Mouse (Mus musculus): ENCODE results near the gene Crabp2. TPM values are rescaled to one million over a fixed set of nuclear protein-coding genes. Genes with fewer than 3 reads are reported as not detected.

Gene Crabp2
- total and polyA plus RNA-seq, 3 experiments = 0.38 to 1.0 TPM; not detected in 1

GRCm38 (mm10) chr3:87982836-87983601, 34.6 kb downstream of the Crabp2 start:
- in situ Hi-C loops (cut with MboI; ENCODE audit: low pct_ligation_motif_present, low pct_unique_long_range_greater_than_20kb, low sequenced_read_pairs) = no loop called here
- H3K9me3 ChIP-seq (replicated peaks; ENCODE audit: low read length) = no peaks in the 10 kb centered on the region
- peaks cover 22 to 87% of the 10 kb centered on the region in 2 experiments for H3K4me1 ChIP-seq (ENCODE audit: control insufficient read depth in 1 of 2, insufficient read depth in 2 of 2)
- H3K27me3 ChIP-seq (replicated peaks) = peaks cover 14% of the 10 kb centered on the region
- H3K4me3 ChIP-seq (replicated peaks in 1 of 3; ENCODE audit: low read depth in 2 of 3, low read length in 2 of 3, poor library complexity in 1 of 3) = peak overlapping the region in 1 of 3 experiments; percentile 25
- no peaks in the 10 kb centered on the region for H3K36me3 ChIP-seq (replicated peaks in 1 of 2; ENCODE audit: control insufficient read depth in 1 of 2, insufficient read depth in 1 of 2, low read length in 1 of 2)
- DNase-seq (ENCODE audit: extremely low read depth) = peak; percentile 57
- H3K4me2 ChIP-seq (ENCODE audit: insufficient read depth, low read depth, poor library complexity, severe bottlenecking) = peak overlapping the region; percentile 35; the same call in 1 of the 2 replicates
- no peak overlapping the region for H3K27ac ChIP-seq (ENCODE audit: insufficient read depth, low read depth)
- dilution Hi-C loops (cut with MboI; ENCODE audit: extremely low pct_ligation_motif_present, extremely low pct_unique_long_range_greater_than_20kb, low sequenced_read_pairs) = no loop called here
- TF ChIP-seq NRF1 (IDR thresholded peaks at IDR 0.05; ENCODE audit: low read depth, low read length) = no peak
- 0 out of 2 replicates have a peak, but pooled peaks have one; percentile 14 for TF ChIP-seq MXI1 (IDR thresholded peaks at IDR 0.05; ENCODE audit: low read depth, low read length)
- TF ChIP-seq ZKSCAN1 (IDR thresholded peaks at IDR 0.05; ENCODE audit: borderline replicate concordance, low read depth, low read length) = no peak
- TF ChIP-seq RCOR1 (conservative IDR thresholded peaks at IDR 0.05; ENCODE audit: low read depth, low read length) = no peak
- TF ChIP-seq CHD2 (IDR thresholded peaks at IDR 0.05; ENCODE audit: low read length) = peak; percentile 75
- TF ChIP-seq SIN3A (IDR thresholded peaks at IDR 0.05; ENCODE audit: low read length) = no peak
- TF ChIP-seq KAT2A (IDR thresholded peaks at IDR 0.05; ENCODE audit: insufficient replicate concordance, low read length) = no peak
- TF ChIP-seq ZNF384 (IDR thresholded peaks at IDR 0.05; ENCODE audit: low read depth, low read length) = no peak
- peak; percentile 70 for TF ChIP-seq MEF2A (IDR thresholded peaks at IDR 0.05; ENCODE audit: borderline replicate concordance, low read depth, low read length)
- TF ChIP-seq TCF12 (IDR thresholded peaks at IDR 0.05; ENCODE audit: low read depth, low read length) = no peak
- TF ChIP-seq MAZ (IDR thresholded peaks at IDR 0.05; ENCODE audit: low read depth, low read length) = 0 out of 2 replicates have a peak, but pooled peaks have one; percentile 21
- TF ChIP-seq POLR2AphosphoS2 (IDR thresholded peaks at IDR 0.05; ENCODE audit: low read depth, low read length) = no peak
- no peak for TF ChIP-seq E2F4 (IDR thresholded peaks at IDR 0.05; ENCODE audit: insufficient replicate concordance, low read depth, low read length)
- peak; percentile 43; the same call in 1 of the 2 replicates for TF ChIP-seq ELF1 (IDR thresholded peaks at IDR 0.05; ENCODE audit: low read depth, low read length)
- peak; percentile 52; the same call in 1 of the 2 replicates for TF ChIP-seq ETS1 (conservative IDR thresholded peaks at IDR 0.05; ENCODE audit: low read depth, low read length)
- H3K79me2 ChIP-seq (replicated peaks; ENCODE audit: control insufficient read depth, extremely low read depth, insufficient read depth, poor library complexity, severe bottlenecking) = no peaks in the 10 kb centered on the region
- peak overlapping the region; percentile 18 for H3K9ac ChIP-seq (ENCODE audit: insufficient read depth, low read depth)

GRCm38 (mm10) chr3:87983627-87984026, 35.2 kb downstream of the Crabp2 start:
- no peak for DNase-seq (ENCODE audit: extremely low read depth)

More at GRCm38 (mm10) chr3:87983627-87984026, 35.2 kb downstream of the Crabp2 start:
- H3K27ac ChIP-seq (ENCODE audit: insufficient read depth, low read depth) = peak overlapping the region; percentile 17; the same call in 1 of the 2 replicates
- H3K4me3 ChIP-seq (replicated peaks in 1 of 3; ENCODE audit: low read depth in 2 of 3, low read length in 2 of 3, poor library complexity in 1 of 3) = peak overlapping the region in 1 of 3 experiments; percentile 25
- no peaks in the 10 kb centered on the region for H3K36me3 ChIP-seq (replicated peaks in 1 of 2; ENCODE audit: control insufficient read depth in 1 of 2, insufficient read depth in 1 of 2, low read length in 1 of 2)
- H3K4me1 ChIP-seq (ENCODE audit: control insufficient read depth in 1 of 2, insufficient read depth in 2 of 2) = peaks cover 23 to 85% of the 10 kb centered on the region in 2 experiments
- TF ChIP-seq IRF4 (IDR thresholded peaks at IDR 0.05; ENCODE audit: low read depth, low read length) = no peak
- TF ChIP-seq POLR2AphosphoS2 (IDR thresholded peaks at IDR 0.05; ENCODE audit: low read depth, low read length) = no peak
- TF ChIP-seq CTCF (conservative IDR thresholded peaks at IDR 0.05 in 1 of 2, IDR thresholded peaks at IDR 0.05 in 1 of 2; ENCODE audit: low read depth in 2 of 2, low read length in 2 of 2) = no peak
- no peak for TF ChIP-seq GABPA (IDR thresholded peaks at IDR 0.05; ENCODE audit: insufficient replicate concordance, low read depth, low read length)
- no peak for TF ChIP-seq NRF1 (IDR thresholded peaks at IDR 0.05; ENCODE audit: low read depth, low read length)
- no peak for TF ChIP-seq BHLHE40 (IDR thresholded peaks at IDR 0.05; ENCODE audit: low read depth, low read length)
- no peak for TF ChIP-seq KAT2A (IDR thresholded peaks at IDR 0.05; ENCODE audit: insufficient replicate concordance, low read length)
- no peak for TF ChIP-seq ZC3H11A (IDR thresholded peaks at IDR 0.05; ENCODE audit: low read depth, low read length)
- no peak for TF ChIP-seq POLR2A (IDR thresholded peaks at IDR 0.05; ENCODE audit: low read depth, low read length)
- no peak for TF ChIP-seq ZNF384 (IDR thresholded peaks at IDR 0.05; ENCODE audit: low read depth, low read length)
- no peak for TF ChIP-seq MYC (IDR thresholded peaks at IDR 0.05; ENCODE audit: low read depth, low read length)
- TF ChIP-seq CHD1 (IDR thresholded peaks at IDR 0.05; ENCODE audit: low read depth, low read length) = no peak
- no peak for TF ChIP-seq USF2 (conservative IDR thresholded peaks at IDR 0.05; ENCODE audit: low read depth, low read length)
- no peaks in the 10 kb centered on the region for H3K79me2 ChIP-seq (replicated peaks; ENCODE audit: control insufficient read depth, extremely low read depth, insufficient read depth, poor library complexity, severe bottlenecking)
- no peak overlapping the region for H3K9ac ChIP-seq (ENCODE audit: insufficient read depth, low read depth)
- H3K4me2 ChIP-seq (ENCODE audit: insufficient read depth, low read depth, poor library complexity, severe bottlenecking) = peak overlapping the region; percentile 35; the same call in 1 of the 2 replicates
- no peaks in the 10 kb centered on the region for H3K9me3 ChIP-seq (replicated peaks; ENCODE audit: low read length)
- peaks cover 14% of the 10 kb centered on the region for H3K27me3 ChIP-seq (replicated peaks)
- in situ Hi-C loops (cut with MboI; ENCODE audit: low pct_ligation_motif_present, low pct_unique_long_range_greater_than_20kb, low sequenced_read_pairs) (no loop called here), dilution Hi-C loops (cut with MboI; ENCODE audit: extremely low pct_ligation_motif_present, extremely low pct_unique_long_range_greater_than_20kb, low sequenced_read_pairs) (no loop called here)
